Mouse (Mus musculus): ENCODE measurements at regions not wholly inside any gene's neighbourhood (a gene's known extent, or its start where the extent isn't known, plus 50 kb on each side); places are given as distances from the start of the nearest gene placed in this dataset.
A peak's percentile ranks its signal among the peaks of the same experiment; 100 is the strongest.

GRCm38 (mm10) chr9:47909051-47909450 is 252.8 kb upstream of the Nxpe4 start:
- DNase-seq, result no peak

- DNase-seq, result no peak
Observed at GRCm38 (mm10) chr9:47910501-47910906, 251.3 kb upstream of the Nxpe4 start.

- no peak for DNase-seq
Observed at GRCm38 (mm10) chr9:47912823-47913222, 249.0 kb upstream of the Nxpe4 start.

- peak in 1 of 2 experiments; percentile 18 for DNase-seq
Observed at GRCm38 (mm10) chr9:47935299-47935698, 226.5 kb upstream of the Nxpe4 start.

- no peak for DNase-seq
Observed at GRCm38 (mm10) chr9:47935957-47936457, 225.8 kb upstream of the Nxpe4 start.

GRCm38 (mm10) chr9:47938941-47939710 is 222.7 kb upstream of the Nxpe4 start:
- no peak for DNase-seq

GRCm38 (mm10) chr9:47942761-47943583 is 218.9 kb upstream of the Nxpe4 start:
- DNase-seq, result no peak

- DNase-seq, result no peak
Observed at GRCm38 (mm10) chr9:47946226-47946625, 215.6 kb upstream of the Nxpe4 start.

- no peak for DNase-seq
Observed at GRCm38 (mm10) chr9:47957881-47958280, 203.9 kb upstream of the Nxpe4 start.

GRCm38 (mm10) chr9:47958861-47959260 is 203.0 kb upstream of the Nxpe4 start:
- DNase-seq, result no peak

- no peak for DNase-seq
Observed at GRCm38 (mm10) chr9:47961176-47961575, 200.6 kb upstream of the Nxpe4 start.

GRCm38 (mm10) chr9:47962161-47962560 is 199.7 kb upstream of the Nxpe4 start:
- DNase-seq, result no peak

GRCm38 (mm10) chr9:47962589-47962988 is 199.2 kb upstream of the Nxpe4 start:
- no peak for DNase-seq

GRCm38 (mm10) chr9:47973130-47973529 is 188.7 kb upstream of the Nxpe4 start:
- DNase-seq, result no peak

GRCm38 (mm10) chr9:47985356-47986111 is 176.3 kb upstream of the Nxpe4 start:
- DNase-seq, result no peak

- no peak for DNase-seq
Observed at GRCm38 (mm10) chr9:47987266-47987665, 174.6 kb upstream of the Nxpe4 start.

GRCm38 (mm10) chr9:47994671-47995070 is 167.2 kb upstream of the Nxpe4 start:
- DNase-seq, result no peak

- no peak for DNase-seq
Observed at GRCm38 (mm10) chr9:47999632-48000031, 162.2 kb upstream of the Nxpe4 start.

GRCm38 (mm10) chr9:48029021-48029420 is 132.8 kb upstream of the Nxpe4 start:
- DNase-seq, result no peak

GRCm38 (mm10) chr9:48030839-48031238 is 131.0 kb upstream of the Nxpe4 start:
- no peak for DNase-seq

- DNase-seq, result no peak
Observed at GRCm38 (mm10) chr9:48035959-48036358, 125.9 kb upstream of the Nxpe4 start.

- no peak for DNase-seq
Observed at GRCm38 (mm10) chr9:48044826-48045225, 117.0 kb upstream of the Nxpe4 start.

GRCm38 (mm10) chr9:48047846-48048245 is 114.0 kb upstream of the Nxpe4 start:
- no peak for DNase-seq

All from kidney, postnatal 25 days (tissue).